Mouse (Mus musculus) midbrain, embryonic 14.5 days (tissue): ENCODE data around the gene B3galt1. TPM values are rescaled to one million over a fixed set of nuclear protein-coding genes. Genes with fewer than 3 reads are reported as not detected.
A peak's percentile ranks its signal among the peaks of the same experiment; 100 is the strongest.

Experiments used
- ATAC-seq: fragments of 200-750 bp; cut with Nextera tagmentation; 2 replicates; pipeline ENCODE4 v1.8.0; 2017; ENCODE audit warnings: moderate number of reproducible peaks, moderate library complexity; ENCODE audit not compliant: low FRiP score, low TSS enrichment
- DNase-seq: peaks from one replicate; pipeline ENCODE4 v3.0.0-alpha.2; 2015
- H3K27ac ChIP-seq: fragments of 300-500 bp; sonication (generic); replicated peaks from 2 replicates; pipeline ENCODE4 v1.5.1; 2014; ENCODE audit warnings: mild to moderate bottlenecking, low read depth, low read length, moderate library complexity
- H3K27me3 ChIP-seq: fragments of 300-500 bp; sonication (generic); 2 replicates; pipeline ENCODE4 v1.6.1; 2014; ENCODE audit warnings: low read length, control low read depth, mixed read lengths; ENCODE audit not compliant: control insufficient read depth, insufficient read depth
- H3K36me3 ChIP-seq: fragments of 300-500 bp; sonication (generic); 2 replicates; pipeline ENCODE4 v1.6.1; 2014; ENCODE audit warnings: low read length, control low read depth; ENCODE audit not compliant: control insufficient read depth, insufficient read depth
- H3K4me1 ChIP-seq: fragments of 300-500 bp; sonication (generic); 2 replicates; pipeline ENCODE4 v1.6.1; 2014; ENCODE audit warnings: mild to moderate bottlenecking, antibody characterized with exemption, low read length, control low read depth; ENCODE audit not compliant: control insufficient read depth, insufficient read depth
- H3K4me2 ChIP-seq: fragments of 300-500 bp; sonication (generic); 2 replicates; pipeline ENCODE4 v1.6.1; 2014; ENCODE audit warnings: mild to moderate bottlenecking, low read length, moderate library complexity
- H3K4me3 ChIP-seq: fragments of 300-500 bp; sonication (generic); replicated peaks from 2 replicates; pipeline ENCODE4 v1.5.1; 2014; ENCODE audit warnings: low read depth, low read length
- H3K9ac ChIP-seq: fragments of 300-500 bp; sonication (generic); replicated peaks from 2 replicates; pipeline ENCODE4 v1.6.1; 2014; ENCODE audit warnings: mild to moderate bottlenecking, low read length, moderate library complexity
- H3K9me3 ChIP-seq: fragments of 300-500 bp; sonication (generic); 2 replicates; pipeline ENCODE4 v1.6.1; 2016; ENCODE audit warnings: low read length, control low read depth, mixed read lengths; ENCODE audit not compliant: control insufficient read depth
- WGBS: fragments of 180-500 bp; shearing (Covaris S2); extraction: QIAGEN DNeasy Blood & Tissue Kit; methylation state at CpG from one replicate; pipeline ENCODE4 v1.1.7; 2014; 5-methylcytosine and 5-hydroxymethylcytosine counted together
- polyA plus RNA-seq: library from polyadenylated mRNA; unstranded; fragments of >200 nt; fragmentation: Nextera tagmentation; extraction: Ambion mirVana; gene quantifications from 2 replicates; pipeline ENCODE4 v1.2.1, GENCODE M21; 2014

The B3galt1 gene
- polyA plus RNA-seq, 1 experiment from 2014 or later, result 68.9 TPM

GRCm38 (mm10) chr2:68080872-68081280, 515.2 kb downstream of the B3galt1 start:
- Histone ChIP-seq H3K4me3 (no peak overlapping the region), H3K4me2 (no peak overlapping the region), H3K27me3 (no peaks in the 10 kb centered on the region), H3K4me1 (no peaks in the 10 kb centered on the region), H3K9me3 (no peaks in the 10 kb centered on the region), H3K9ac (no peak overlapping the region), H3K36me3 (no peaks in the 10 kb centered on the region), H3K27ac (no peak overlapping the region)
- DNase-seq (peak; percentile 13), ATAC-seq (peak; percentile 27; the same call in 1 of the 2 replicates)

- no peak overlapping the region for H3K9ac ChIP-seq
- ATAC-seq (no peak), DNase-seq (no peak)
- H3K4me3 ChIP-seq, result no peak overlapping the region
- no peaks in the 10 kb centered on the region for H3K4me1 ChIP-seq
- 85% methylated on average over 1 of the region's 1 CpGs for WGBS
- H3K27ac ChIP-seq, result no peak overlapping the region
- no peaks in the 10 kb centered on the region for H3K27me3 ChIP-seq
- no peak overlapping the region for H3K4me2 ChIP-seq
- H3K36me3 ChIP-seq, result no peaks in the 10 kb centered on the region
- H3K9me3 ChIP-seq, result no peaks in the 10 kb centered on the region
Measured at GRCm38 (mm10) chr2:68084483-68084882, 518.8 kb downstream of the B3galt1 start.

DNA sequence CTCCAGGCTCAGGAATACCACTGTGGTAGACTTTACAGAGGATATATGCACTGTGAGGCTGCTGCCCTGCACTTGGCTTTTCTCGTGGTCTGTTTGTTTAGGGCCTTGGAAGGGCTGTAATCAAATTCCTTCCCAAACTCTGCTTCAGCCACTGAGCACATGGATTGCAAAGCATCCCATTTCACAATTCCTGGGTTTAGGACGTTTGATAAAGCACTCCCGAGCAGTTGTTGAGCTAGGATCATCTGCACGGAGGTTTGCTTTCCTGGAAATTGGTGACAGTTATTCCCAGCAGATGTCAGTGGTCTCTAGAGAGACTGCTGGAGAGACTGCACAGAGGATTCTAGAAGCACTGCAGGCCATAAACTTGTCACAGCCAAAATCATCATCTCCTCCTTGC, 520.4 kb downstream of the B3galt1 start:
- Histone ChIP-seq H3K4me2 (no peak overlapping the region), H3K27ac (no peak overlapping the region), H3K27me3 (no peaks in the 10 kb centered on the region), H3K4me3 (no peak overlapping the region), H3K4me1 (no peaks in the 10 kb centered on the region), H3K9me3 (no peaks in the 10 kb centered on the region), H3K9ac (no peak overlapping the region), H3K36me3 (no peaks in the 10 kb centered on the region)
- DNase-seq (no peak), ATAC-seq (no peak)
- WGBS, result 77% methylated on average over 4 of the region's 4 CpGs

DNA sequence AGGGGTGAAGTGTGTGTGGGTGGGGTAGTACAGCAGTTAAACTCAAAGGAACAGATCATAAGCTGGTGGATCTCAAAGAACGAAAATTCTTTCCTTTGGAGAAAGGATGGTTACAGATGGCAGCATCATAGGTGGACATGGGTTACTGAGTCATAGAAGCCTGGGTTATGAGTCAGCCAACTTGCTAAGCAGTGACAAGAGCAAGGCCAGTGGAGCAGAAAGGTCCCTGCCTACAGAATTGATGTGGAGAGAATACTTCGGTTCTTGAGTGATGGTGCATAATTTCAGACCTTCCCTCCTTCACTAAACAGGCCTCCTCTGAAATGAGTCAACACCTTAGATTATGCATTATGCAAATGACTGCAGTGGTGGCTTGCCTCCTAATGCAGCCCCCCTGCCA, 525.9 kb downstream of the B3galt1 start:
- no peak overlapping the region for H3K4me2 ChIP-seq
- no peak overlapping the region for H3K4me3 ChIP-seq
- ATAC-seq (no peak), DNase-seq (no peak)
- H3K4me1 ChIP-seq, result no peaks in the 10 kb centered on the region
- H3K27ac ChIP-seq, result no peak overlapping the region
- no peaks in the 10 kb centered on the region for H3K36me3 ChIP-seq
- no peaks in the 10 kb centered on the region for H3K27me3 ChIP-seq
- WGBS, result 66% methylated on average over 2 of the region's 2 CpGs
- no peak overlapping the region for H3K9ac ChIP-seq
- no peaks in the 10 kb centered on the region for H3K9me3 ChIP-seq

- DNase-seq, result peak; percentile 7
- 53% methylated on average over 4 of the region's 4 CpGs for WGBS
Measured at GRCm38 (mm10) chr2:68104641-68105040, 539.0 kb downstream of the B3galt1 start.

GRCm38 (mm10) chr2:68118076-68118475, 552.4 kb downstream of the B3galt1 start:
- no peaks in the 10 kb centered on the region for H3K27me3 ChIP-seq
- no peak for ATAC-seq
- WGBS, result 78% methylated on average over 8 of the region's 8 CpGs

More at GRCm38 (mm10) chr2:68104641-68105040, 539.0 kb downstream of the B3galt1 start:
- H3K4me1 ChIP-seq, result no peaks in the 10 kb centered on the region
- no peak overlapping the region for H3K4me3 ChIP-seq
- H3K9ac ChIP-seq, result no peak overlapping the region
- H3K36me3 ChIP-seq, result no peaks in the 10 kb centered on the region
- no peak overlapping the region for H3K4me2 ChIP-seq
- H3K27me3 ChIP-seq, result no peaks in the 10 kb centered on the region
- H3K27ac ChIP-seq, result no peak overlapping the region
- H3K9me3 ChIP-seq, result no peaks in the 10 kb centered on the region
- no peak; the same call in 1 of the 2 replicates for ATAC-seq

DNA sequence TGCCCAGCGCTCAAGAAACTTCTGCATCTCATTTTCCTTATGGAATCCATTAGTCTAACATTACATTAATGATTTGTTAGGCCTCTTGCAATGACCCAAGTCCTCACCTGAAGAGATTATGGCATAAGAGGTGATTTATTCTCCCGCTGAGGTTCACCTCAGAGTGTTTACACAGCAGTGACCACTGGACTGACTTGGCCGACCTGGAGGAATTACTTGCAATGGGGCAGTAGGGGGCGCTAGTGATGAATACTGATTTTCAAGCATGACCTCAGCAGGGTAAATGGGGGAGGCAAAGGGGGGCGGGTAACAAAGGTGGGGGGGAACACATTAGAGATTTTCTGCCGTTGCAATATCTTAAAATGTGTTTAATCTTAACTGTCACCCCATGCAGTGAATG, 559.1 kb downstream of the B3galt1 start:
- Histone ChIP-seq H3K36me3 (no peaks in the 10 kb centered on the region), H3K27me3 (no peaks in the 10 kb centered on the region), H3K4me3 (no peak overlapping the region), H3K9ac (no peak overlapping the region), H3K27ac (no peak overlapping the region), H3K4me1 (no peaks in the 10 kb centered on the region), H3K4me2 (no peak overlapping the region), H3K9me3 (no peaks in the 10 kb centered on the region)
- 63% methylated on average over 6 of the region's 6 CpGs for WGBS
- ATAC-seq (no peak), DNase-seq (no peak)

More at GRCm38 (mm10) chr2:68118076-68118475, 552.4 kb downstream of the B3galt1 start:
- H3K4me3 ChIP-seq, result no peak overlapping the region
- no peak overlapping the region for H3K4me2 ChIP-seq
- H3K27ac ChIP-seq, result no peak overlapping the region
- H3K9me3 ChIP-seq, result no peaks in the 10 kb centered on the region
- no peak overlapping the region for H3K9ac ChIP-seq
- H3K4me1 ChIP-seq, result no peaks in the 10 kb centered on the region
- no peak for DNase-seq
- peaks cover 12% of the 10 kb centered on the region; the same call in 1 of the 2 replicates for H3K36me3 ChIP-seq

DNA sequence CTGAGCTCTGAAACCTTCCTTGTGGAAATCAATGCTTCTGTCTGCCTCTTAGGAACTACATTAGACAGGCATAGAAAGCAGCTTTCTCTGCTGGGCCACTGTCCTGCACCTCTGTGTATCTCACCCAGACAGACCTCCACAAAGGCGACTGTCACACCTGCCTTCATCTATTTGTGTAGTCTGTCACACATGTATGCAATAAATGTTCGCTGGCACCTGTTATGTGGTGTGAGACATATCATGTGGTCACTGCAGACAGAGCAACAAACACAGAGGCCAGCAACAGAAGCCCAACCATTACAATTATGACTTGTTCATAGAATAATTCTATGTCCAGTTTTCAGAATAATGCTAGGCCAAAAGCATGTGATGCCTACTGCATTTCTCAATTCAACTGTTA, 575.4 kb downstream of the B3galt1 start:
- DNase-seq (no peak), ATAC-seq (no peak)
- 91% methylated on average over 2 of the region's 2 CpGs for WGBS
- Histone ChIP-seq H3K4me2 (no peak overlapping the region), H3K27me3 (no peaks in the 10 kb centered on the region), H3K9ac (no peak overlapping the region), H3K27ac (no peak overlapping the region), H3K36me3 (no peaks in the 10 kb centered on the region), H3K4me1 (no peaks in the 10 kb centered on the region), H3K4me3 (no peak overlapping the region), H3K9me3 (no peaks in the 10 kb centered on the region)

DNA sequence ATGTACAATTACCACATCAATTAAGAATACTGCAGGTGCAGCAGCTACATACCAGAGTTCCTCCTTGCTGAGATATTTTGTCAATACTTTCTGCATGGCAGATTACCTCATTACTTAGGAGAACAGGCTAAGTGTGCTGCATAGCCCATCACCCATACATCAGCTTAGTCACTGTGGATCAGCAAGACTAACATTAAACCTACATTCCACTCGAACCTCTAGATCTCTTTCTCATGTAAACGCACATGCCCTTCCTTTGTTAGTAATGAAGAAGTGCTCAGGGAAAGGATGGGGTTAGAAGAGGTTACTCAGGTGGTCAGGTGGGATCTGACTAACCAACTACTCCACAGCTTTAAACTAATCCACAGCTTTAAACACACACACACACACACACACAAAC, 577.6 kb downstream of the B3galt1 start:
- Histone ChIP-seq H3K4me3 (no peak overlapping the region), H3K27ac (no peak overlapping the region), H3K9me3 (no peaks in the 10 kb centered on the region), H3K4me1 (no peaks in the 10 kb centered on the region), H3K27me3 (no peaks in the 10 kb centered on the region), H3K9ac (no peak overlapping the region), H3K4me2 (no peak overlapping the region), H3K36me3 (no peaks in the 10 kb centered on the region)
- WGBS, result 67% methylated on average over 2 of the region's 2 CpGs
- DNase-seq, result no peak
- no peak for ATAC-seq
